Mouse (Mus musculus) heart, postnatal 4 days (tissue): ENCODE results near the gene Nudt14. TPM values are rescaled to one million over a fixed set of nuclear protein-coding genes. Genes with fewer than 3 reads are reported as not detected.
A peak's percentile ranks its signal among the peaks of the same experiment; 100 is the strongest.

Experiments
- DNase-seq: peaks from one replicate; pipeline ENCODE4 v3.0.0; 2021
- total RNA-seq, 2 experiments: library from RNA; stranded (reverse); gene quantifications; 2 replicates each; pipeline ENCODE4 v1.2.3; 2021

Gene Nudt14
- total RNA-seq: 10 to 100 TPM; 10.3 to 15.7 TPM

DNA sequence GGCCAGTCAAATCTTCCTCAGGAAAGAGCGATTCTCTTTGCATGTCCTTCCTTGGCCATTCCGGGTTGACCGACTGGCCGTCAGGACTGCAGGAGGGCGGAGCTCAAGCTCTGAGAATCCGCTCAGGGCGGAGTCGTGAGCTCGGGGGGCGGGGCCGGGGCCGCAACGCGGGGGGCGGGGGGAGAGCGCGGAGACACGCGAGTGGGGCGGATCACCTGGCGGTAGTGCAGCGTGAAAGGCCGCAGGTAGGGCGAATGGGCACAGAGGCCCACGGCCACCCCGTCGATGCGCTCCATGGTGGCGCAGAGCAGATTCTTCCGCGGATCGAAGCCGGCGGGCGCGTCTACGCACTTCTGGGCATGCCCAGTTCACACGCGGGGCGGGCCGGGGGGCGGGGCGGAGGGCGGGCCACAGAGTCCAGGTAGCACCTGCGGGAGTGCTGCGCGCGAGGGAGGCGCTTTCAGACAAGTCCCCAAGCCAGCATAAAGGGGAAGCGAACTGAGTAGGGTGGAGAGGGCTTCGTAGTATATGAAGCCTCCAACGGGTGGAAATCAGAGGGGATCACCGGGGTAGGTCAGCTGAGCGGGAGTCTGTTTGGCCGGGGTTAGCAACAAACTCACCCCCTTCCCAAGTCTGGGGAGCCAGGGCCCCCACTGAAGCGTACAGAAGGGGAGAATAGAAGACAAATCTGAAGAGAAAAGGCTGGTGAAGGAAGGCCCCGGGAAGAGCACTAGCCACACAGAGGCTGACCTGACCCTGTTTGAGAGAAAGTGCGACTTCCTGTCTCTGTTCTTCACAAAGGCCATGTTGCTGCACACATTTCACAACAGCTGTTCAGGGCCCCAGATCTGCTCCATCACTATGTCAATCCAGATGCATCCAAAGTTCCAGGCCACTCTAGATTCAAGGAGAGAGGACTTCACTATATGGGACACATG, at the start of gene Nudt14:
Gene Nudt14, minus strand, starts transcription at position 349 of the 938 bp plus-strand sequence.
- DNase-seq: peak; percentile 80

DNA sequence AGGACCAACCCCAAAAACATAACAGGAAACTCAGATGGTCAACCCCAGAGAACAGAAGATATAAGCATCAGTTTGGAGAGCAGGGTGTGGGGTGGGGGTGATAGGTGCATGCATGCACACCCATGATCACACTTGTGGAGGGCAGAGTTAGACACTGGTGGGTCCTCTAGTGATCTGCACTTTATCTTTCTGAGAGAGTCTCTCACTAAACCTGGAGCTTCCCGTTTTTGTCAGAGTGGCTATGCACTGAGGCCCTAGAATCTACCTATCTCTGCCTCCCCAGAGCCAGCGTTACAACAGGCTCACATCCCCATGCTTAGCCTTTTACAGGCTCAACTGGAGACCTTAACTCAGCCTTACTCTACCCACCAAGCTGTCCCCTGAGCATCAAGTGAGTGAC, 49.5 kb upstream of the Nudt14 start:
- no peak for DNase-seq

DNA sequence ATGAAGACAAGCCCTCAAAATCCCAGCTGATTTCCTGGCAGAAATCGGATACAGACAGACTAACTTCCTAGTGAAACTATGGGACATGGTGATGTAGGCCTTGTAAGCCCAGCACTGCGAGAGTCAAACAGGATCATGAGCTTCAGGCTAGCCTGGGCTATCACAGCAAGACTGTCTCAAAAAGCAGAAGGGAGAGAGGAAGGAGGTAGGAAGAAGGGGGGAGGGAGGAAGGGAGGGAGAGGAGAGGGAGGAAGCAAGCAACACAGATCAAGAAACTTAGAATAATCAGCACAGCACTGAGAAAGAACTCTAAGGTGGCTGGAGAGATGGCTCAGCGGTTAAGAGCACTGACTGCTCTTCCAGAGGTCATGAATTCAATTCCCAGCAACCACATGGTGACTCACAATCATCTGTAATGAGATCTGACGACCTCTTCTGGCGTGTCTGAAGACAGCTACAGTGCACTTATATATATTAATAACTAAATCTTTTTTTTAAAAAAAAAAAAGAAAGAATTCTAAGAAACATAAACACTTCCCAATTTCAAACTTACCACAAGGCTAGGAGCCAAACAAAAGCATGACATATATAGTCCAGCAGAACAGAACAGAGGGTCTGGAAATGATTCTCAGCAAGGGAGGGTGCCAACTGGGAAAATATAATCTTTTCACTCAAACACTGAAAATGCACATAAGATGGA, 48.9 kb upstream of the Nudt14 start:
- DNase-seq: no peak

DNA sequence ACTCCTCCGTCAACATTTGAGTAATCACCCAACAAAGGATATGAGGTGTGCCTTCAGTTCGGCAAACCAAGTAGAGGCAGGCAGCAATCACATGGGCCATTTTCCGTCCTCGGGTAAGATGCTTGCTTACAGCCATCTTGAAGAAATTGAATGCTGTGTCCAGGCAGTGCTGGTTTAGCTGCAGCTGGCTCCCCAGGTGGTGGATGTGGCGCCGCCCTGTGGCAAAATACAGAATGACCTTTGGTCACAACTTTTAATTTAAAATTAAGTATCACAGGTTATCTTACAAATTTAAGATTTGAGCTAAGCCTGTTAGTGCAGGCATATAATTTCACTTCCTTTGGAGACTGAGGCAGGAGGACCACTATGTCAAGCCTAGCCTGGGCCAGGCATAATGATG, 46.0 kb upstream of the Nudt14 start:
- DNase-seq: peak; percentile 67

DNA sequence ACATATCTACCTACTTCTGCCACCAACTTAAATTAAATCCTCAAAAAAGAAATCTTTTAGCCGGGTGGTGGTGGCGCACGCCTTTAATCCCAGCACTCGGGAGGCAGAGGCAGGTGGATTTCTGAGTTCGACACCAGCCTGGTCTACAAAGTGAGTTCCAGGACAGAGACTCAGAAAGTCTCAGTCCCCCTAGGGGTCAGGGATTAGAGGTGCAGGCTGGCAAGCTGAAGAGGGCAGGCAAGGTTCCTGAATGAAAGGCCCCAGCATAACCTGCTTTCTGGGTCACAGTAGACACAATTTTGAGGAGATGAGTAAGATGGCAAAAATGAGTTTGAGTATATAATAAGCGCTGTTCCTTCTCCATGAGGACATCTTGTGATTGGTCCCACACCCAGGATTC, 43.4 kb upstream of the Nudt14 start:
- no peak for DNase-seq

DNA sequence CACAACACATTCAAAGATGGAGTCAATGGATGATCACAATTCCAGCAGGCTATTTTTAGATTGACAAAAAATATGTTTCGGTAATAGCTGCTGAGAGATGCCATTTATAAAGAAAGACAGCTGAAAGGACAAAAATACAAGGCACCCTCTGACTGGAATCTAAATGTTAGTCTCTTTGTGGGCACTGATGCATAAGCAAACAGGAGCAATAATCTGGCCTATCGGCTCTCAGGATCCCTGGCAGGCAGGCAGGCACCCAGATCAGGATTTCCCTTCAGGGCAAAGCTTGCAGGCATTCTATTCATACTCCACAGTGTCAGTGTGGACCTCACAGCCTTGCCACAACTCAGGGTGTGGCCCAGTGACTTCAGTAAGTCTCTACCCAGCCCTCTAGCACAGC, 40.1 kb upstream of the Nudt14 start:
- no peak for DNase-seq

DNA sequence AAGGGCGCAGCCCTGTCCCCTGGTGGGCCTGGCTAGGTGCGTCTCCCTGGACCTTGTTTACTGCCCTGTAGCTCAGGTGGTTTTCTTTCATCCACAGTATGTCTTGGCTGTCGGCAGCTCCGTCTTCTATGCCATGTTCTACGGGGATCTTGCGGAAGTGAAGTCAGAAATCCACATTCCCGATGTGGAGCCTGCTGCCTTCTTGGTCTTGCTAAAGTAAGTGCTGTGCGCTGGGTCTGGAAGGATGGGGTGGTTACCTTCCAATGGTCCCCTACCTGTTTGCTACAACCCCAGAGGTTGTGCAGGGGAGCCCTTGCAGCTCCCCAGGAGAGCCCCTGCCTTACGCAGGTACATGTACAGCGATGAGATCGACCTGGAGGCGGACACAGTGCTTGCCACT, 35.2 kb upstream of the Nudt14 start:
- no peak for DNase-seq

DNA sequence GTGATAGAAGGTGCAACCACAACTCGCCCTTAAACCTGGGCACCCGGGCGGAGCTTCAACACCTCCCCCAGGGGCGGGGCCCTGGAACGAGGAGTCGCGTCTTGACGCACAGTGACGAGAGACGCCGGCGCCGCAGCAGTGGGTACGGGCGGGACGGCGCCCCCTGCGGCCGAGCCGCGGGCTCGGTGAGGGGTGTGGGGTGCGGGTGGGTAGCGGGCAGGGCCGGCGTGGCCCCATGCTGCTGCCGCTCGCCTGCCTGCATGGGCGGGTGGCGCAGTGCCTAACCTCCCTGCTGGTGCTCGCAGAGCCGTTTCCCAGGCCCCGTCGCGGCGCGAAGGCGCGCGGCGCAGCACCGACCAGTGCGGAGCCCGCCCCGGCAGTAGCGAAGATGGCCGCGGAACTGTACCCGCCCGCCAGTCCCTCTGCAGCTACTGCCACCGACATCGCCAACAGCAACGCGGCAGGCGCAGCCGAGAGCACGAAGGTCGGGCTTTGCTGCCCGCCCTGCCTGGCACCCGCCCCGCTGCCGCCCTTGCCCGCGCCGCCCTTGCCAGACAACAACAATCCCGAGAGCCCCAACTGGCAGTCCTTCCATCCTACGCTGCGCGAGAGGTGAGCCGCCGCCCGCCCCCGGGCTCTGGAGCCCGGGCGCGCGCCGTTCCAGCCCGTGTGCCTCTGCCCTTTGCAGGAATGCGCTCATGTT, 34.6 kb upstream of the Nudt14 start, which contains the start of gene Btbd6:
Gene Btbd6, plus strand, starts transcription at position 112 of the 703 bp plus-strand sequence.
- DNase-seq: peak; percentile 91

DNA sequence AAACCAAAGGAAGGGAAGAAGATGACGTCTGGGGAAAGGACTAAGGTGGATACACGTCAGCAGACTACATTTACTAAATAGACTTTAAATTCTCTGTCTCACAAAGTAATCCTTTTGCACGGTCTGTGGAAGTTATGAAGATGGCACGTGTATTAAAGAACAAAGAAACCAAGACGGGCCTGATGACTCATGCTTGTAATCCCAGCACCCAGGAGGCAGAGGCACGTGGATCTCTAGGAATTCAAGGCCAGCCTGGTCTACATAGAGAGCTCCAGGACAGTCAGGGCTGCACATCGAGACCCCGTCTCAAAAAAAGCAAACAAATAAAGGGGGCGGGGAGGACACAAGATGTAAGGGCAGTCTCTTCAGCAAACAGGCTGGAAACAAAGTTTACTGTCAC, 32.8 kb upstream of the Nudt14 start:
- no peak for DNase-seq

DNA sequence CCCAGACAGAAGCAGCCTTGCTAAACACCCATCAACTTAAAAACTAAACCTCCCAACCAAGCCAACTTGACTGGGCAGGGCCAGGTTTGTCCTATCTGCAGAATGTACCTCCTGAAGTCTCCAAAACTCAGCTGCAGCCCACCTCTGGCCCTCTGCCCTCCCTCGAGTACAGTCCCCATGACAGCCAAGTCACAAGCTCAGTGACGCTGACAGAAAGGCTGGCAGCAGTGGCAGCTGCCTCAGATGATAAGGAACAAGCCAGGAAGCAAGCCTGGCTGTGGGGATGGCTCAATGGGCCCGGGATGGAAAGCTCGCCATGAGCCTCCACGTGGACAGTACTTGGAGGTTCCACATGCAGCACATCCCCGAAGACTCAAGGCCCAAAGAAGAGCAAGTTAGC, 27.7 kb upstream of the Nudt14 start:
- peak; percentile 65 for DNase-seq

DNA sequence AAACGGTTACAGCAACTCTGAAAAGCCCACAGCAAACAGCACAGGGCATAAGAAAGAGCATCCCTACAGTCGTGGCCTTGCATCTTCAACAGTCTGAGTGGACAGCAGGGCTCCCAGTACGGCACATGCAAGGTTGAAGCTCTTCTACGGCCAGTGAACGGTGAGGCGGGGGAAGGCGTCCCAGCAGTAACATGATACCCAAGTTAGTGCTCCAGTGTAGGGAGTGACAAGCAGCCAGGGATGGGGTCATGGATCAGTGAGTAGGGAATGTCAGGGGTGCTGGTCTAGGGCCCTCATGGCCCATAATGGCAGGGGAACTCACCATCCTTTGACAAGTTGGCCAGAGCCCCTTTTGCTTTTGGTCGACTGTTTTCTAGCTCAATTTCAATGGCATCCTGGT, 27.0 kb upstream of the Nudt14 start:
- no peak for DNase-seq

DNA sequence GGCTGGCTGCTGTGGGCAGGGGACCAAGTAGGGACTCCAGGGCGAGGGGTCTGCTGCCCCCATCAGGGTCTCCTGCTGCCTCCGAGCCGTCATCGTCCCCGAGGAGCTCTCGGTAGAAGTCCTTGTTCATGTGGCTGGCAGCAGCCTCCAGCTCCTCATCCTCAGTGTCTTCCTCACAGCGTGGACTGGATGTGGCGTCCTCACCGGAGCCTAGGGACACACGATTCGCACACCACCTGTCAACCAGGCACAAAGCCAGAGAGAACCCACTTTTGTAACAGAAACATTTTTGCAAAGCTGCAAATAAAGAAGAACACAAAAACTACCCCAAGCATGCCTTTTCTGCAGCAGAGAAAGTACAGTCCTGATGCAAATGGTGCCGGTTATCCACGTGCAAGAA, 23.9 kb upstream of the Nudt14 start:
- no peak for DNase-seq

DNA sequence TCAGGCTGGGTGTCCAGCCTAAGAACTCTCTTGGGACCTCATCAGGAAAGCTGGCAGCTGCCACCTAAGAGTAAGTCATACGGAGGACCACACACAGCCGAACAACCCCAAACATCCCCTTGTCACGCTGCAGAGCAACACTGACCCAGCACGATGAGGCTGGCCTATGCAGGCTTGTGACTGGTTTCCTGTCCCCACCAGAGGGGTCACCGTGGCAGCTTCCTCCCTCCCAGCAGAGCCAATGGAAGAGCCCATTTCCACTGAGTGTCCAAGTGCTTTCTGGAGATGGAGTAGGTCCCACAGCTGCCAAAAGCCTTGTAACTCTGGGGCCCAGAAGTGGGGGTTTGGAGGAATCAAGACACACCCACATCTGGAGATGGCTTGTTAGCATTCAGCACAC, 19.9 kb upstream of the Nudt14 start:
- no peak for DNase-seq

DNA sequence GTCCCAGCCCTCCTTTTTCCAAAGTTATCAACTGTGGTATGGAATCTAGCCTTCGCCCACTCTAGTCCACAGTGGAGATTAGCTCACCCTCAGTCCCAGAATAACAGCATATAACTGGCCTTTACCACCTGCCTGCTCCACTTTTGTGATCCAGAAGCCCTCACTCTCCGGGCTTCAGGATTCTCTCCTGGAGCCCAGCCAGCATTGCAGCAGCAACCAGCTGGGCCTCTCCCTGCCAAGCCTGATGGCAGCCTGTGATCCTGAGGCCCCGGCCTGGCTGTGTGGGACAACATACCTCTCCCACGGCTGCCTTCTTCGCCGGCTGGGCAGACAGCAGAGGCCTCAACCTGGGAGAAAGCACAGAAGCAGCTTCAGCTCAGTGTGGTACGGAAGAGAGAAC, 19.5 kb upstream of the Nudt14 start:
- peak; percentile 82 for DNase-seq

DNA sequence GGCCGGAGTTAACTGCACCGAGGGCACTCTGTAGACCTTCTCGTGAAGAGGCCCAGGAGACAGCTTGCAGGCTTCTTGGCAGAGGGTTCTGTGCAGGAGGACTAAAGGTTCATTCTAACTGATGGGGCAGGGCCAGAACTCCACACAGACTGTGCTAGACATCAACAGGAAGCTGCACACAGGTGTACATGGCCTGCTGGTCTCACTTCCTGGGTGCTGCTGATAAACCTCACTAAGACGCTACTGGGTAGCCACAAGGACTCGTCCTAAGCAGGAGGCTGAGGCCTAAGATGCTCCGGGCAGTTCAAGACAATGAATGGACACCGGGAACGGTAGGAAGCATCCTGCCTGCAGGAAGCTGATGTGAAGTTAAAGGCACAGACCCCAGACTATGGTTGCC, 17.5 kb upstream of the Nudt14 start:
- DNase-seq: no peak

DNA sequence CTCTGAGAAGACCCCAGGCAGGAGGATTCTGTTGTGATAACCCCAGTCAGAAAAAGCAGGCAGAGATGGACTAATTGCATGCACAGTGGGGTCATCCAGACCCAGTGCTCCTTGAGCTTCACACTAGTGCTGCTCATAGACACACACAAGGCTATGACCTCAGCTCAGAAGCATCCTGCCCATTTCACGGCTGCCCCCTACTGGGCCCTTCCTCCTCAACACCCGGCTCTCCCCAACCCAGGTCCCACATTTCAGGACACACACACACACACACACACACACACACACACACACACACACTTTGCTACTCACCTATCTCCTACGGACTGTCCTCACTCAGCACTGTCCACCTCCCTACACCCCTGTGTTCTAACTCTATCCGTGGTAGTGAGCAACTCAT, 16.4 kb upstream of the Nudt14 start:
- DNase-seq: peak; percentile 77

DNA sequence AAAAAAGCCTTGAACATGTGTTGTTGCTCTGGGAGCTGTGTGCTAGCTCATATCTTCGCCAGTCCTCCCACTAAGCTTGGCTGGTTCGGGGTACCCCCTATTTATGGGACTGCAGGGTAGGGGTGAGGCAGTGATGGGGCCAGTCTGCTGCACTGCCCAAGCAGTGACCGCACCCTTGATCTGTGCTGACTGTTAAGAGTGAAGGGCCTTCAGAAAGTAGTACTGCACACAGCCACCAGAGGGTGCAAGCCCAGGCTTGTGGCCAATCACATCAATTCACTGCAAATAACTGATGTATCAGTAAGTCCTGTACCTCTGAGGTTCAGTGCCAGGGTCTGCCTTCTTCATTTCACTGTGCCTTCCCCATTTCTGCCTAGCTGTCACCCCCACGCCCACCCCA, 13.9 kb upstream of the Nudt14 start:
- DNase-seq: peak; percentile 85

DNA sequence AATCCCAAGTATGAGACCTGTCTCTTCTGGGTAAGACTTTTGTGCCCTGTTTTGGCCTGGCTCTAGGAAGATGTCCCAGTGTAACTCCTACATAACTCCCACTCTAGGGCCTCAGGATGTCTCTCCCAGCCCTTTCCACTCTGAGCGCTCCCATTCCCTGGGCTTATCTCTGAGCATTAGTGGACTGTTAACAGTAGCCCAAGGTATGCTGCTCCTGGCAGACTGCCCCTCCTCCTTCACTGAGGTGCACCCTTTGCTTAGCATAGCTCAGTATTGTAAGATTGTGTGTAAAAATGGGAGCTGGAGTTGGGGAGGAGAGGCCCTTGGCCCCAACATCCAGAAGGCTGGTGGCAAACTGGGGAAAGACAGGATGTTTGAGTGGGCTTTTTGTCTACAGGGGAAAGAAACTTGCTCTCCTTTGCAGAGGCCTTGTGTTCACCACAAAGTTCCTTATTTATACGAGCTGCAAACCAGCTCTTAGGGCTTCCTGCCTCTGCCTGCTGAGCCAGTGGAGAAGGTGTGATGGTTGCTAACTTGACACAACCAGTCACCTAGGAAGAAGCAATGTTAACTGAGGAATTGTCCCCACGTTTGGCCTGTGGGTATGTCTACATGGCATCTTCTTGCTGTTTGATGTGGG, 11.1 kb upstream of the Nudt14 start:
- no peak for DNase-seq

DNA sequence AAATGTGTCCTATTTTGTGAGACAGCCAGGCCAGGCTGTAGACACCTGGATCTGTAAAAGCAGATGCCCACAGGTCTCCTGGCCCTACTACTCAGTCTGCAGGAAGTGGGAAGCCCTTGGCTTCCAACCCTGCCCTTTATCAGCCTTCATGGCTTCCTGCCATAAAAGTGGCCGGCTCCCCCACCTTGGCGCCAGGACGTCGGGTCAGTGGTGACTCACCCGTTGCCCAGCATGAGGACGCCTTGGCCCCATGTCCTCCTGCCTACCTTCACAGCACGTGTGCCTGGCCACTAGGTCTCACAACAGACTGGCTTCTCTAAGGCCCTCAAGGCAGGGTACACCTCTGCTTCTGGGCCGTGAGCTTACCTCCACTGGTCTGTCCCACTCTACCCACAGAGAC, 10.5 kb upstream of the Nudt14 start:
- DNase-seq: peak; percentile 83

DNA sequence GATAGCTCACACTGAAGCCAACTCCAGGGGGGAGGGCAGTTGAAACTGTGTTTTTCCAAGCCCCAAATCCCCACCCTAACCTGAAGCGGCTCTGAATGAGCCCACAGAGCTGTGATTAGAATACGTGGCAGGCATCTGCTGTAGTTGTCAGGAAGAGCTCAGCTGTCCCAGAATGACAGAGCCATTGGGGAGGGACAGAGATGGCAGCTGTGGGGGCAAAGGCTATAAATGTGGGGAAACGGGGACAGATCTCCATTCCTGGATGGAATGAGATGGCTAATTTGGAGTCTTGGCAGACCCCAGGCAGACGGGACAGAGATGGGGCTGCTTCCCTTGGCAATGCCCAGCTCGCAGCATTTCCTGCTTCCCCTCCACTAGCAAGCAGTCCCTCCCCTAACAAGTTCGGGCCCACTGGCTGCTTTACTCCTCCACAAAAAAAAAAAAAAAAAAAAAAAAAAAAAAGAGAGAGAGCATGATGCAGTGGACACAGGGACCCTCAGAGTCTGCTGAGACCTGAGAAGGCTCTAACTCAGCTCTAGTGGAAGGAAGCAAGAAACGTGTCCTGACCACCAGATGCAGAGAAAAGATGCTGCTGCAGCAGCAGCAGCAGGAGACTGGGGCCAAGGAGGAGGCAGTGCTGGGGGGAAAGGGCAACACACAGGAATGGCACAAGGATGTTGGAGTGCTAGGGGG, 9.4 kb upstream of the Nudt14 start:
- DNase-seq: no peak

DNA sequence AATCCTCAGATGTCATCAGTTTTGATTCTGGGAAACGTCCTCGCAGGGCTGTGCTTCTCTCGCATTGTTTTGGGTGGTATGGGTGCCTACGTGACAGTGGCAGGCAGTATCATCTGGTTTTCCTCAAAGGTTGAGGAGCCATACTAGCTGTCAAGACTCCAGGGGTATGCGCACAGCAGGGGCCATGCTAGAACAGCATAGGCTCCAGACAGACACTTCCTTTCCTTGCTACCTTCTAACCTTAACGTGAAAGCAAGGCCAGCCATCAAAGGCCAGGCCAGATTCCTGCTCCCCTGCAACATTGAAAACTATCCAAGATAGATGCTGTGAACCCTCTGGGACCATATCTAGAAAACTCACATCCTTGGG, 8.8 kb upstream of the Nudt14 start:
- DNase-seq: no peak
